Mouse (Mus musculus) olfactory bulb, adult 2 months (tissue): ENCODE results near the gene Hdac11.

ENCODE experiments used
- CTCF ChIP-seq: fragments of 200-500 bp; IDR thresholded peaks from 2 replicates; pipeline ENCODE4 v1.5.1; 2012; ENCODE audit warnings: low read depth, mild to moderate bottlenecking, low read length, moderate library complexity; ENCODE audit not compliant: insufficient read depth
- POLR2A ChIP-seq: fragments of 200-500 bp; IDR thresholded peaks from 2 replicates; pipeline ENCODE4 v1.6.1; 2012; ENCODE audit warnings: mild to moderate bottlenecking, low read depth, low read length, moderate library complexity; ENCODE audit not compliant: insufficient read depth

GRCm38 (mm10) chr6:91191465-91191864, 35.0 kb downstream of the Hdac11 start:
- no peak for TF ChIP-seq CTCF
- TF ChIP-seq POLR2A = no peak
